Mouse (Mus musculus) liver, embryonic 13.5 days (tissue): Measurements from ENCODE around the gene Spop. TPM values are rescaled to one million over a fixed set of nuclear protein-coding genes. Genes with fewer than 3 reads are reported as not detected.
A peak's percentile ranks its signal among the peaks of the same experiment; 100 is the strongest.
"Not testable (repeated sequence)": the region's sequence is repeated elsewhere in the genome, so short reads cannot be mapped to it uniquely, and the experiment has no call there.

Experiments used
- ATAC-seq: fragments of 200-750 bp; cut with Nextera tagmentation; 2 replicates; pipeline ENCODE4 v1.8.0; 2017; ENCODE audit warnings: low read depth, mild to moderate bottlenecking, moderate number of reproducible peaks, moderate library complexity
- DNase-seq: peaks from one replicate; pipeline ENCODE4 v3.0.0; 2022
- H3K27ac ChIP-seq: fragments of 300-500 bp; sonication (generic); 2 replicates; pipeline ENCODE4 v1.5.1; 2015; ENCODE audit warnings: moderate library complexity, mild to moderate bottlenecking, inconsistent platforms
- H3K27me3 ChIP-seq: fragments of 300-500 bp; sonication (generic); 2 replicates; pipeline ENCODE4 v1.6.1; 2015; ENCODE audit warnings: mild to moderate bottlenecking, inconsistent platforms
- H3K36me3 ChIP-seq: fragments of 300-500 bp; sonication (generic); 2 replicates; pipeline ENCODE4 v1.6.1; 2015; ENCODE audit warnings: mild to moderate bottlenecking, inconsistent platforms
- H3K4me1 ChIP-seq: fragments of 300-500 bp; sonication (generic); replicated peaks from 2 replicates; pipeline ENCODE4 v1.6.1; 2015; ENCODE audit warnings: inconsistent platforms
- H3K4me2 ChIP-seq: fragments of 300-500 bp; sonication (generic); 2 replicates; pipeline ENCODE4 v1.6.1; 2015; ENCODE audit warnings: inconsistent platforms, mild to moderate bottlenecking, moderate library complexity
- H3K4me3 ChIP-seq: fragments of 300-500 bp; sonication (generic); replicated peaks from 2 replicates; pipeline ENCODE4 v1.5.1; 2015; ENCODE audit warnings: mild to moderate bottlenecking, inconsistent platforms
- H3K9ac ChIP-seq: fragments of 300-500 bp; sonication (generic); 2 replicates; pipeline ENCODE4 v1.6.1; 2015; ENCODE audit warnings: mild to moderate bottlenecking, inconsistent platforms
- H3K9me3 ChIP-seq: fragments of 300-500 bp; sonication (generic); replicated peaks from 2 replicates; pipeline ENCODE4 v1.6.1; 2016; ENCODE audit warnings: inconsistent platforms
- WGBS: fragments of 180-500 bp; shearing (Covaris S2); methylation state at CpG from one replicate; pipeline ENCODE4 v1.1.7; 2015; ENCODE audit not compliant: insufficient replicate concordance; 5-methylcytosine and 5-hydroxymethylcytosine counted together
- polyA plus RNA-seq: library from polyadenylated mRNA; unstranded; fragments of >200 nt; fragmentation: Nextera tagmentation; extraction: Ambion mirVana; gene quantifications from 2 replicates; pipeline ENCODE4 v1.2.1, GENCODE M21; 2015

Gene Spop
- polyA plus RNA-seq, 1 experiment from 2014 or later: 81.9 TPM

DNA sequence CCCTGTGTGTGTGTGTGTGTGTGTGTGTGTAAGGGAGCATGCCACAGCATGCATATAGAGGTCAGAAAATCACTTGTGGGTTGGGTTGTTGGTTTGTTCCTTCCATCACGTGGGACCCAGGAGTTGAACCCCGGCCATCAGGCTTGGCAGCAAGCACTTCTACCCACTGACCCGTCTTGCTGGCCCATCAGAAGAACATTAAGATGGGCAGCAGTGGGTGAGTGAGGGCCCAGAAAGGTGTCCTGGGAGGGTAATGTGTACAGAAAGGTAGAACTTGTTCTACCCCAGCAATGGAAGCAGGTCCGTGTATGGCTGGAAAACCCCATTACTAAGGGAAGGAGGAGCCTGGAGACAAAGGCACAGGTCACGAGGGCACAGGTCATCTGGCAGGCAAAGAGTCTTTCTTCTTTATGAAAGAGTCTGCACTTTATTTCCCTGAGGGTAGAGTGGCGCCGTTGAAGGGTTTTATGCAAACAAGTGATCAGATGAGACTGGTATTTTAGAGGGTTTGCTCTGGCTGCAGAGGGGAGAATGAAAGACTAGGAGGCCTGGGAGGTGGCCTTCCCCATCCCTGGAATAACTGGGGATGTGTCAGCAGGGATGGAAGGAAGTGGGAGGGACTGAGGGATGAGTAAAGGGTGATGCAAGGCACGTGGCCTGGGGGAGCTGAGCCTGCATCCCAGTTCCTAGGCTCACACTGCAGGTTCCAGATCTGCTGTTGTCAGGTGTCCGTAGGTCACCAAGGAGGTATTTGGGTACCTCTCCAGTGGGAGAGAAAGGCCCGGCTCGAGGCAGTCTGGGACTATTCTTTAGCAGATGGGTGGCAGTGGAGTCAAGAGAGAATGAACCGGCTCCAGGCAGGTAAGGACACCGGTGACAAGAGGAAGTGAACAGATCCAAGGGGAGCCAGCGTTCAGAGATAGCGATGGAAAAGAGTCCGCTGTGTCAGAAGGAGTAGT, 10.2 kb upstream of the Spop start:
- no peak overlapping the region for H3K27ac ChIP-seq
- no peaks in the 10 kb centered on the region for H3K9me3 ChIP-seq
- H3K27me3 ChIP-seq: peaks cover 39% of the 10 kb centered on the region
- DNase-seq: no peak
- no peak for ATAC-seq
- no peaks in the 10 kb centered on the region for H3K4me1 ChIP-seq
- no peaks in the 10 kb centered on the region for H3K36me3 ChIP-seq
- H3K4me2 ChIP-seq: no peak overlapping the region
- no peak overlapping the region for H3K4me3 ChIP-seq
- WGBS: 63% methylated on average over 16 of the region's 16 CpGs
- H3K9ac ChIP-seq: no peak overlapping the region

DNA sequence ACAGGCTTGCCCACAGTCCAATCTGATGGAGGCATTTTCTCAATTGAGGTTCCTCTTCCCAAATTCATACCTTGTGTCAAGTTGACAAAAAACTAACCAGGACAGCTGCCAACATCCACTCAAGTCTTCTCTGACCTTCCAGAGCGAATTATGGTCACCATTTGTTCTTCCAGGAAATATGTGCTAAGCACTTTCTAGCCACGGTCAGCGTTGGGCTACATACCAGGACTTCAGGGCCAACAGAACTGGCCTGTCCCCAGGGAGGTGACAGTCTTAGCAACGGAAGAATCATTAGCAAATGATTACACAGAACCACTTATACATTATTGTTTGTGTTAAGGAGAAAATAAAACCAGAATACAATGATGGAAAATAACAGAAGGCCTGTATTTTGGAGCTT, 8.1 kb upstream of the Spop start:
- Histone ChIP-seq H3K9ac (no peak overlapping the region), H3K9me3 (no peaks in the 10 kb centered on the region), H3K36me3 (no peaks in the 10 kb centered on the region), H3K27me3 (peaks cover 18% of the 10 kb centered on the region), H3K4me2 (no peak overlapping the region), H3K4me3 (no peak overlapping the region), H3K4me1 (no peaks in the 10 kb centered on the region), H3K27ac (no peak overlapping the region)
- DNase-seq (no peak), ATAC-seq (no peak)
- WGBS: 62% methylated on average over 4 of the region's 4 CpGs

DNA sequence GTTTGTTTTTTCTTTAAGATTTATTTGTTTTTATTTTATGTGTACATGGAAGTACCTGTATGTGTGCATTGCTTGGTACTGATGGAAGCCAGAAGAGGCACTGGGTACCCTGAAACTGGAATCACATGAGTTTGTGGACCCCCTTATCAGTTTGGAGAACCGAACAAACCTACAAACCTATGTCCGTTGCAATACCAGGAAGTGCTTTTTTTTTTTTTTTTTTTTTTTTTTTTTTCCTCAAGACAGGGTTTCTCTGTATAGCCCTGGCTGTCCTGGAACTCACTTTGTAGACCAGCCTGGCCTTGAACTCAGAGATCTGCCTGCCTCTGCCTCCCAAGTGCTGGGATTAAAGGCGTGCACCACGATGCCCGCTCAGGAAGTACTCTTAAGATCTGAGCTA, 7.5 kb upstream of the Spop start:
- not testable (repeated sequence) for H3K9me3 ChIP-seq, H3K36me3 ChIP-seq, H3K4me3 ChIP-seq, DNase-seq, H3K4me1 ChIP-seq, H3K9ac ChIP-seq, H3K27ac ChIP-seq, ATAC-seq, H3K4me2 ChIP-seq
- H3K27me3 ChIP-seq: peaks cover 12% of the 10 kb centered on the region
- WGBS: 70% methylated on average over 5 of the region's 5 CpGs

DNA sequence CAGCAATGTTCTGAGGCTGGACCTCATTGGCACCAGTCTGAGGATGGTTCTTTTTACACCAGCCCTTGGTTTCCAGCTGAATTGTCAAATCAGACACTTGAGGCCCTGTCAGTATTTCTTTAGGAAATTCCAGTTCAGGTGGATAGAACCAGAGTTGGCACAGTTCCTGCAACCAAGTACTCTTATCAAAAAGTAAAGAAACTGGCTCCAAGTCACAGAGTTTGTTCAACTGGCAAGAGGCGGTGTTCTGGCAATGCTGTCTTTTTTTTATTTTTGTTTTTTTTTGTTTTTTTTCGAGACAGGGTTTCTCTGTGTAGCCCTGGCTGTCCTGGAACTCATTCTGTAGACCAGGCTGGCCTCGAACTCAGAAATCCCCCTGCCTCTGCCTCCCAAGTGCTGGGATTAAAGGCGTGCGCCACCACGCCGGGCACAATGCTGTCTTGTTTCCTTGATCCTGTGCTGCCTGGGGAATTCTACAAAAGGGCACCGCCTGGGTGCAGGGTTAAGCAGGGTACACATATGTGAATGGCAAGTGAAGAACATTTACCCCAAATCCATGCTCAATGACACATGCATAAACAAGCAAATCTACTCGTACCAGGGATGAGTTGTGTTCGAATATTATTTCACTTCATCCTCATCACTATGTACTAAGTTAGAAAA, 4.3 kb upstream of the Spop start:
- H3K27me3 ChIP-seq: peaks cover 13% of the 10 kb centered on the region
- H3K4me2 ChIP-seq: no peak overlapping the region
- peaks cover 5% of the 10 kb centered on the region for H3K4me1 ChIP-seq
- H3K4me3 ChIP-seq: no peak overlapping the region
- WGBS: 71% methylated on average over 10 of the region's 10 CpGs
- no peak for DNase-seq
- no peak overlapping the region for H3K9ac ChIP-seq
- H3K36me3 ChIP-seq: no peaks in the 10 kb centered on the region
- no peaks in the 10 kb centered on the region for H3K9me3 ChIP-seq
- no peak overlapping the region for H3K27ac ChIP-seq
- ATAC-seq: no peak

DNA sequence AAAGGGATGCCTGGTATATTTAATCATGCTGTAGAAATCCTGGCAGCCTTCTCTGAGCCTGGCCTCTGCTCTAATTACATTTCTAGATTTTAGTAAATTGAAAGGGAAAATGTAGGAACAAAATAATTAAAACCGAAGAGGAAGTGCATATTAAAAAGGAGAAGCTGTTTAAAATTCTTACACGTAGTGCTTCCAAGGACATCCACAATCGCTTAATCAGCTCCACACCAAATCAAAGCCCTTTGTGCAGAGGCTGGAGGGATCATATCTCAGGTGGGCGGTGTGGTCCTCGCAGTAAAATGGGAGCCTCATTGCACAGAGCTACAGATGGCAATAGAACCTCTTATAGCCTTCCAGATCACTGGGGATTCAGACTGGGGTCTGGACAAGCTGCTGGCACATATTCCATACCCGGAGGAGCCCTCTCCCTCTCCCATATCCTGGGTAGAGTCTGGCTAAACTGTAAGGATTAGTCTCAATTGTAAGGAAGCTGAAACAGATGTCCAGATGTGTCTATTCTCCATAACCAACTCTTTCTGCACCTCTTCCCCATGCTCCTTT, 2.3 kb upstream of the Spop start:
- Histone ChIP-seq H3K4me1 (peaks cover 20% of the 10 kb centered on the region), H3K36me3 (no peaks in the 10 kb centered on the region), H3K27ac (no peak overlapping the region), H3K9me3 (no peaks in the 10 kb centered on the region), H3K4me3 (no peak overlapping the region), H3K27me3 (peaks cover 13% of the 10 kb centered on the region), H3K4me2 (no peak overlapping the region), H3K9ac (no peak overlapping the region)
- WGBS: 60% methylated on average over 6 of the region's 6 CpGs
- DNase-seq: no peak
- no peak for ATAC-seq

DNA sequence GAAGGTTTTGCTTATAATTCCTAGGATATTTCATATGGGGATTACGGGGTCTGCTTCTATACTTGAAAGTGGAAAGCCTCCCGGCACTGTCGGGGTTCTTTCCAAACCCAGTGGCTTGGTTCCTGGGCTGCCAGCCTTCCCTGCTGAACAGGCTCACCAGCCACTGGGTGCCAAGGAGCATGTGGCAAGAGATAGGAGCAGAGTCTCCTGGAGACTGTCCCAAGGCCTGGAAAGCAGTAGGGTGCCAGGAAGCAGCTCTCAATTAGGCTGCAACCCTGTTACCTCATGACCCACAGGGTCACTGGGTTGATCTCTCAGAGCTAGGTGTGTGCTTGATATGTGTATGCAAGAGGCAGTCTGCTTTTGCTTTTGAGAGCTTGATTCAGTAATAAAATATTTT, 1.3 kb upstream of the Spop start:
- Histone ChIP-seq H3K27ac (no peak overlapping the region), H3K27me3 (peaks cover 13% of the 10 kb centered on the region), H3K4me1 (peaks cover 31% of the 10 kb centered on the region), H3K9ac (no peak overlapping the region), H3K9me3 (no peaks in the 10 kb centered on the region), H3K4me3 (no peak overlapping the region), H3K4me2 (no peak overlapping the region), H3K36me3 (no peaks in the 10 kb centered on the region)
- WGBS: 89% methylated on average over 3 of the region's 3 CpGs
- no peak for ATAC-seq
- no peak for DNase-seq

DNA sequence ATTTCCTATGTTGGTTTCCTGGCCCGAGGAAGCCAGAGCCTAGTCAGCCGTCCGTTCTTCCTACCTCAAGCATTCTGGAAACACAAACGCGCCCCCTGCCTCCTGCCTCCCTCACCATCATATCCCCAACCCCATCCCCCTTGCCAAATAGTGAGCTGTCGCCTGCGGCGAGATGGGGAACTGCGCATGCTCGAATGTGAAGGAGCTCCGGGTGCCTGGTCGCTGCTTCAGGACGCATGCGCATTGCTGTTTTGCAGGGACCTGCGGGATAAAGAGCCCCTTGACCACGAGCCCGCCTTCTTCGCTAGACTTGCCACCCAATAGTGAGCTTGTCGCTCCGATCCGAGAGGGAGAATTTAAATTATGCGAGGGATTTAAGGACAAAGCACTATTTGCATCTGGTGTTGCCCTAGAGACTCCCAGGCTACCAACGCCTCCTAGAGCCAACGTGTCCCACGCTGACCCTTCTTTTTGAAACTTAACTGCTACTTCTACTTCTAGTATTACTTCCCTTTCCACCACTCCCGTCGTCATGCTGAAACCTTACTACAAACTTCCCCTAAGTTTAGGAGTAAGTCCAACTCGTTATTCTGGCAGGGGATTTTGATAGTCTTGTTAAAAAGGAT, 769 bp downstream of the Spop start:
- H3K9me3 ChIP-seq: no peaks in the 10 kb centered on the region
- peak overlapping the region; percentile 85 for H3K4me2 ChIP-seq
- H3K36me3 ChIP-seq: peaks cover 8% of the 10 kb centered on the region
- peaks cover 33% of the 10 kb centered on the region for H3K4me1 ChIP-seq
- DNase-seq (peak; percentile 92), ATAC-seq (peak; percentile 80)
- peak overlapping the region; percentile 88 for H3K4me3 ChIP-seq
- H3K27ac ChIP-seq: peak overlapping the region; percentile 93
- peaks cover 13% of the 10 kb centered on the region for H3K27me3 ChIP-seq
- H3K9ac ChIP-seq: peak overlapping the region; percentile 88
- WGBS: under 1% methylated on average over 28 of the region's 28 CpGs

DNA sequence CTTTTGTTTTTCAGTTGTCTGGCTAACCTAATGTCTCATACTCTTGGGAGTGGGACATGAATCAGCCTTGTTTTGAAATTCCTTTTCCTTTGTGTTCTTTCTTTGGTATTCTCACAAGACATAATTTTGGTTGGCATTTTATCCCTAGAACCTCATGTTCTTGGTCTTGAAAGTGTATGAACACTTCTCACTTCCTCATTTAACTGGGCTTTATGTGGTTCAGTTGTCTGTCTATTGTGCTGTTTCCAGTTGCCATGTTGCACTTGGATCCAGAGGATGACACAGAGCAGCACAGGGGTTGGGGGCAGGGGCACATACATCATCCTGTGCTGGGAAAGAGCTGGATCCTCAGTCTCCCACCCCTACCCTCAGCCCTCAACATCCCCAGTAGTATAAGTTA, 2.1 kb downstream of the Spop start:
- peaks cover 13% of the 10 kb centered on the region for H3K27me3 ChIP-seq
- H3K9me3 ChIP-seq: no peaks in the 10 kb centered on the region
- peak overlapping the region; percentile 85 for H3K4me2 ChIP-seq
- peaks cover 9% of the 10 kb centered on the region for H3K36me3 ChIP-seq
- peak overlapping the region; percentile 50 for H3K27ac ChIP-seq
- no peak for ATAC-seq
- H3K4me1 ChIP-seq: peaks cover 33% of the 10 kb centered on the region
- H3K4me3 ChIP-seq: peak overlapping the region; percentile 88
- H3K9ac ChIP-seq: peak overlapping the region; percentile 88
- no peak for DNase-seq

DNA sequence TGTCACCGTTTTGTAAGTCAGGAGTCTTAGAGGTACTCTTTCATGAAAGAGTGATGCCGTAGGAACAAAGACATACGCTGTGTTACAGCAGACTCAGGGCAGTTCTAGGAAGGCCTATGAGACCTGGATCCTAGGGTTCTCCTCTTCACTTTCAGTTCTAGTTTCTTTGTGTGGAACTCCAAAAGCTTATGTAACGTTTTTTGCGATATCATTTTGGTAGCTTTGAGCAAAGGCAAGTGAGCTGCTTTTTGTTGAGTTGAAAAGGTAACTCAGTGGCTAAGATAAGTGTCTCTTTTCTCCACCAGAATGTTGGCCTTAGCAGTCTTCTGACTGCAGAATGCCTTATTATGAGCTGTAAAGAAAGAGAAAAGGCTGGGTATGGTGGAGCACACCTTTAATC, 3.5 kb downstream of the Spop start:
- H3K9ac ChIP-seq: no peak overlapping the region
- no peaks in the 10 kb centered on the region for H3K9me3 ChIP-seq
- DNase-seq: no peak
- peak overlapping the region; percentile 4; the same call in 1 of the 2 replicates for H3K4me2 ChIP-seq
- WGBS: 85% methylated on average over 5 of the region's 5 CpGs
- no peak overlapping the region for H3K4me3 ChIP-seq
- ATAC-seq: no peak
- H3K27ac ChIP-seq: no peak overlapping the region
- H3K27me3 ChIP-seq: peaks cover 9% of the 10 kb centered on the region; the same call in 1 of the 2 replicates
- H3K36me3 ChIP-seq: peaks cover 9% of the 10 kb centered on the region
- peaks cover 33% of the 10 kb centered on the region for H3K4me1 ChIP-seq

DNA sequence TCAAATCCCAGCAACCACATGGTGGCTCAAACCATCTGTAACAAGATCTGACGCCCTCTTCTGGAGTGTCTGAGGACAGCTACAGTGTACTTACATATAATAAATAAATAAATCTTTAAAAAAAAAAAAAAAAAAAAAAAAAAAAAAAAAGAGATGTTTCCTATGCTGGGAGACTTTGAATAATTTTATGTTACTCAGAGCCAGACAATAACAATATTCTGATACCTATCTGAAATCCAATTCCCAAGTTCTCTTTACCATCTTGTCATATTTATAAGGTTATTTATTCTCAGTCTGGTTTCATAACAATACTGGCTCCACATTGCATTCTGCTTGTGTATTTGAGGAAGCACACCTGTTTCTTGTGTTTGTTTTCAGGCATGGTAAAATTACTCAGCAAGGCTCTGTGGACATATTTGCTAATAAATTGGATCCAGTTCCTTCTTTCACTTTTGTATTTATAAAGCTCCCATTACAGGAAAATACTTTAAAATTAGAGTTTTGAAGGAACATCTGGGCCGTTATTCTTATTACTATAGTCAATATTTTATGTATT, 7.1 kb downstream of the Spop start:
- Histone ChIP-seq H3K9me3 (no peaks in the 10 kb centered on the region), H3K4me1 (peaks cover 18% of the 10 kb centered on the region), H3K9ac (no peak overlapping the region), H3K27ac (no peak overlapping the region), H3K36me3 (peaks cover 9% of the 10 kb centered on the region), H3K27me3 (no peaks in the 10 kb centered on the region), H3K4me2 (no peak overlapping the region), H3K4me3 (no peak overlapping the region)
- no peak for ATAC-seq
- WGBS: 64% methylated on average over 2 of the region's 2 CpGs
- no peak for DNase-seq

DNA sequence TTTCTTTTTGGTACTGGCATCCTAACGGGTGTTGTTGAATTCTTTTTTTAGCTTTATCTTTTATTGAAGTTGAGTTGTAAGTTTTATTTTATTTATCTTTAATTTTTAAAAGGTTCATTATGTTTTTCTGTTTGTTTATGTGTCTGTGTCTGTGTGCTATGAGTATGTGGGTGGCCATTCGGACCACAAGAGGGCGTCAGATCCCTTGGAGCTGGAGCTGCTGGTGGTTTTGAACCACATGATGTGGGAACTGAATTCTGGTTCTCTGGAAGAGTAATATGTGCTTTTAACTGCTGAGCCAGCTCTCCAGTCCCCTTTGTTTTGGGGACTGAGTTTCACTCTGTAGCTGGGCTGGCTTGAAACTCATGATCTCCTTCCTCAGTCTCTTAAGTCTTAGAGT, 9.6 kb downstream of the Spop start:
- H3K27me3 ChIP-seq: no peaks in the 10 kb centered on the region
- no peaks in the 10 kb centered on the region for H3K4me1 ChIP-seq
- no peaks in the 10 kb centered on the region for H3K9me3 ChIP-seq
- ATAC-seq (no peak), DNase-seq (no peak)
- peaks cover 5% of the 10 kb centered on the region; the same call in 1 of the 2 replicates for H3K36me3 ChIP-seq
- H3K4me2 ChIP-seq: no peak overlapping the region
- no peak overlapping the region for H3K4me3 ChIP-seq
- H3K9ac ChIP-seq: no peak overlapping the region
- no peak overlapping the region for H3K27ac ChIP-seq
- 74% methylated on average over 3 of the region's 3 CpGs for WGBS
